Mouse (Mus musculus): Measurements from ENCODE around the gene Klhl32.
"Not testable (repeated sequence)": the region's sequence is repeated elsewhere in the genome, so short reads cannot be mapped to it uniquely, and the experiment has no call there.

Gene Klhl32

DNA sequence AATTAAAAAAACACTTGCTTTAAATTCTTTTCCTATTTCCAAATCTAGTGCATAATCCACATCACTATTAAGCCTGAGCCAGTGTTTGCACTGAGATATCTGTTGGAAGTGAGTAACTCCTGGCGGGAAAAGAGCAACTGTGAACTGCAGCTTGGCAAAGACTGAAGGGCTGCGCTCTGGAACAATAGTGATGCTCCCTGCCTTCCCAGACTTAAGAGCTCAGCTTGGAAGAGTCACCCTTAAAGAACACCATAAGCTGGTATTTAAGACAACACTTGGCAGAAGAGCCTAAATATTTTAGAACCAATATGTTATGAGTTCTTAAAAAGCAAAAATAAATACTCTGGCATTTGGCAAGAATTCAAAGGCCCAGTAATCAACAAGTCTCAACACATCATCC is 55.7 kb downstream of the Klhl32 start:
- DNase-seq (ENCODE audit: low spot score in 2 of 2), result no peak

DNA sequence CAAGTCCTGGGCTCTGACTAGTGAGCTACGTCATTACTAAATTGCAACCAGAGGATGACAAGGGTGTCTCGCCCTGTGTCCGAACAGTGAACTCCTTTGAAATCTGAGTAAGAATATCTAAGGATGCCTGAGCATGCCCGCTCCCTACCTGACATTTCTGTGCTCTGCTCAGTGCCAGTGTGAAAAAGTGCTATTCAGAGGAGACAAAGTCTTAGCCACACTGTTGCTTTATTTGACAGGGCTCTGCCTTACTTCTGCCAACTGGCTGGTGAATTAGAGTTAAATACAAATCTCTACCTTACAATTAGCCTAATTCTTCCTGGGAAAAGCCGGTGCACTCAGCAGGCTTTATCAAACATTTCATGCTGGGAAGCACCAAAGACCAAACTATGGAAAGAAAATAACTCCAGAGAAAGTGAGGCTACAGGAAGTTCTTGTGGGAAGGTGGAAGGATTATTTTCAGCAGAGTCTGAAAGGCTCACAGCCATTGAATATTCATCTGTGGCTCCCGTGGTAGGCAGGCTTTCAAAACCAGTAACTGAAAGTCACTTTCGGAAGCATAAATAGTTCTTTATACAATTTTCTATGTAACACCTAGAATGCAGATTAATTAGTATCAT is 57.1 kb downstream of the Klhl32 start:
- no peak for DNase-seq (ENCODE audit: low spot score in 2 of 2)

DNA sequence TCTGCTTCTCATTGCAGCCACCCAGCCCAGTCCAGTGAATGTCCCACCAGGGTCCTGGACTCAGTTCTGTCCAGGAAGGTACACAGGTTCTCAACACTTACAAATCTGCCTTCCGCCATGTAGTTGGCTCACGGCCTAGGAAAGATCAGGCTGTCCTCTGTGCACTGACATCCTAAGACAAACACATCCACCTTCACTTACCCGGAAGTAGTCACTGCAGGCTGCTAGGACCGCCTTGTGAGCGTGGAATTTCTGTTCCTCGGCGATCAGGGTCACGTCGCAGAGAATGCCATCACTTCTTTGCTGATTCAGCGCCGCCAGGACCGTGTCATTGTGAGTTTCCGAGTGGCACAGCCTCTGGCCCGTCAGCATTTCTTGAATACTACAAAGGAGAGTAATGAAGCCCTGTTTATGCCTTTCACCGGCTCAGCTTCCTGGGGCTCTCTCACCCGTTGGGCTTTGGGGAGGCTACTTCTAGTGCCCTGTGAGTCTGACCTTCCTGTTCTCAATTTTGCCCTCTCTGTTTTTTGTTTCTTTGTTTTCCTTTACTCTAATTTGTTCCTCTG is 58.4 kb downstream of the Klhl32 start:
- DNase-seq (ENCODE audit: low spot score in 2 of 2), result no peak

DNA sequence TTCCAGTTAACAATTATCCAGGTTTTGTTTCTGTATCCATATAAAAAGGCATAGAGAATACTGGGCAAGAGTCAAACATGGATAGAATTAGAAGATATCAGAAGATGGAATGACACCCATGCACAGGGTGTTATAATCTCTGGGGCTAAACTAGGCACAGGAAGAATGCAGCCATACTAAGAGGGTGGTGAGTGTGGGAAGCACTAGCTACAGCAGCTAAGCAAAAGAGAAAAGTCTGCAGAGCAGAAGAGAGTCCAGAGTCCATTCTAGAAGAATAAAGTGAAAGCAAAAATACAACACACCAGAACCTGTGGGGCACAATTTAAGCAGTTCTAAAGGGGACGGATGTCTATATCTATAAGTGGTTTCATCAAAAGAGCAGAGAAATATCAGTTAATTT is 61.6 kb downstream of the Klhl32 start:
- no peak for DNase-seq (ENCODE audit: low spot score in 2 of 2)

DNA sequence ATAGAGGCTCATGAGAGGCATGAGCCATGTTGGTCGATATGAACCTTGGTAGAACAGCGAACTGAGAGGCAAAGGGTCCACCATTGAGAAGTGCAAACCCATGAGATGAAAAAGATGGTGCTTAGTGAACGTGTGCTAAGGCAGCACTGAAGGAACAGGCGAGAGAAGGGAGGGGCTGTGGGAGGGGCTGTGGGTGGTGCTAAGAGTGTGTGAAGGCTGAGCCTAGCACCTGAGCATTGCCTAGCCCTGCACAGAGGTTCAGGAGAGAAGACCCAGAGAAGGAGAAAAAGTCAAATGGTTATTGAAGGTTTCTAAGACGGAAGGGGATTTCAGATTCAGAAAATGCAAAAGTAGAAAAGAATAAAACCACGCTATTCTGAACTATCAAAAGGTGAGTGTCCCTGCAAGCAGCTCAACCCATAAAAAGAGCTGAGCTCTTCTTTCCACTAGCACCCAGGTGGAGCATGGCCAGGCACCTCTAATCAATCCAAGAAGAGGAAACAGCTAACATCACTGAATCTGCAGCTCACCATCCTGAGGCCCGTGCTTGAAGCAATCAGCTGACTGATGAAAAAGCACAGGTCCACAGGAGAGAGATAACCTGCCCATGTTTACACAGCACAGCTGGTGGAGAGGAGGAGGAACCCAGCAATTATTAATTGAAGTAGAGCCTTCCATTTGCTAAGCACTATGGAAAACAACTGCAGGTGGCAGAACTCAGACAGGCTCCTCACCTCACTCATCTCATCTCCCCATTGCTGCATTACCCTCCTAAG is 65.0 kb downstream of the Klhl32 start:
- DNase-seq (ENCODE audit: low spot score in 2 of 2), result no peak

DNA sequence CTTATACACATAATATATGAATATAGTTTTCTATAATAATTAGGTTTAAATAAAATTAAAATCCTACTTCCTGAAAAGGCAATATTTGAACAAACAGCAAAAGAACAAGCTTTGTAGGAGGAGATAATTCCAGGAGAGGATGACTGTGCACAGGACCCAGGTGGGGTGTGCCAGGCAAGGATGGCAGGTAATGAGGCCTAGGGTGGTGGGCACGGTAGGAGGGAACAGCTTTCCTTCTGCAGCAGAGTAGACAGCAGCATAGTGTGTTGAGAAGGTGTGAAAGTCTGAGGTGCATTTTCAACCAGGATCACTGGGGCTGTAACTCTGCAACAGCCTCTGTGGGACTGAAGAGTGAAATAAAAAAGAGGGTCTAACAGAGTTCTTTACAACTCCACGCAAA is 85.0 kb downstream of the Klhl32 start:
- DNase-seq (ENCODE audit: low spot score in 2 of 2), result no peak

DNA sequence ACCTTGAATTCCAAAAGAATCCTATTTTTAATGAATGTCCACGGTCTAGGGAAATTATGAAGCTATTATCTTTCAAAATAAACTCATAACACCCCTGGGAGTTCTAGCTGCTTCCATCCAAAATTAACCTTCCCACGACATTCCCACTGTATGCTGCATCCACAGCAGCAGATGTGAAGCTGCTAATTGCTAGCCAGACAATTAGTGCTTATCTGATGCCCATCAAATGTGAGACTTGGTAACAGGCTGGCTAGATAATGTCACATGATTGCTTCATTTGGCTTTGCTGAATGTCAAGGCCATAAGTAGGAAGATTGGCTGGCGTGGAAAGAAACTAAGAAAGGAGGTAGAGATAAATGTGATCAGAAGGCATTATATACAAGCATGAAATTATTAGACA is 85.5 kb downstream of the Klhl32 start:
- DNase-seq (ENCODE audit: low spot score in 2 of 2), result no peak

DNA sequence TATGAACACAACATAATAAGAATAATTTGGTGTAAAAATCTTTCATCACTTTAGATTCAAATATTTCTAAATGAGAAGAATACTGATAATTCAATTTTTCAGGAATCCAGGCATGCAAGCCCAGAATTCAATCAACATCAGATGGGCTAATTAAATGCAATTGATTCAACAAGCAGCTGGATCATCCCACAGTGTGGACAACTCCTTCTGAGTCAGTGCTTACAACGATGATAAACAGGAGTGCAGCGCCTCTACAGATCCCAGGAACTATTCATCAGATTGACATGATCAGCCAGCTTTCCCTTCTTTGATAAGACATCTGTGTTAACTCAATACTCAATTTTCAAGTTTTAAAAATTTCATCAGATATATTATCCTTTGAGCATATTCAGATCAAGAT is 86.4 kb downstream of the Klhl32 start:
- no peak for DNase-seq (ENCODE audit: low spot score in 2 of 2)

DNA sequence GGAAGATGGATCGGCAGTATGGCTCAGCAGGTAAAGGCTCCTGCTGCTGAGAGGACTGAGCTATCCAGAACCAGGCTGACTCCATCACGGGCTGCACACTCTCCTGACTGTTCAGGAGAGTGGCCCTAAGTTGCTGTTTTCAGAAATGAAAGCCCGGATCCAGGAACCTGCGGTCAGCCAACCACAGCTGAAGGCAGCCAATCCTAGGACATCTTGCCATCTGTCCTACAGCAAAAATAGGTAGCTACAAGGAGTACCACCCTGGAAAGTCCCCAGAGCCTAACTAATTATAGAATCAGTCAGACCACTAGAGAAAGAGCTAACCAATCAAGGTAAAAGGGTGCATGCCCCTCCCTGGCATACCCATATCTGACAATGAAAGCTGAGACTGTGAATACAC is 87.5 kb downstream of the Klhl32 start:
- no peak for DNase-seq (ENCODE audit: low spot score in 2 of 2)

DNA sequence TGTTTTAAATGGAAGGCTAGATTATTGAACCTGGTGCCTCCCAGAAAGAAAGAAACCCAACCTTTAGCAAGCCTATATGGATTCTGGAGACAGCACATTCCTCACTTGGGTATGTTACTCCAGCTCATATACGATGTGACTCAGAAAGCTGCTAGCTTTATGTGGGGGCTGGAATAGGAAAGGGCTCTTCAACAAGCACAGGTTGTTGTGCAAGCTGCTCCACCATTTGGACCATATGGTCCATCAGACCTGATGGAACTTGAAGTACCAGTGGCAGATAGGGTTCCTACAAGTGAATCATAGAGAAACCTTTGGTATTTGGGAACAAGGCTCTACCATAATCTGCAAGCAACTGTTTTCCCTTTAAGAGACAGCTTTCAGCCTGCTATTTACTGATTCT is 92.0 kb downstream of the Klhl32 start:
- no peak for DNase-seq (ENCODE audit: low spot score in 2 of 2)

DNA sequence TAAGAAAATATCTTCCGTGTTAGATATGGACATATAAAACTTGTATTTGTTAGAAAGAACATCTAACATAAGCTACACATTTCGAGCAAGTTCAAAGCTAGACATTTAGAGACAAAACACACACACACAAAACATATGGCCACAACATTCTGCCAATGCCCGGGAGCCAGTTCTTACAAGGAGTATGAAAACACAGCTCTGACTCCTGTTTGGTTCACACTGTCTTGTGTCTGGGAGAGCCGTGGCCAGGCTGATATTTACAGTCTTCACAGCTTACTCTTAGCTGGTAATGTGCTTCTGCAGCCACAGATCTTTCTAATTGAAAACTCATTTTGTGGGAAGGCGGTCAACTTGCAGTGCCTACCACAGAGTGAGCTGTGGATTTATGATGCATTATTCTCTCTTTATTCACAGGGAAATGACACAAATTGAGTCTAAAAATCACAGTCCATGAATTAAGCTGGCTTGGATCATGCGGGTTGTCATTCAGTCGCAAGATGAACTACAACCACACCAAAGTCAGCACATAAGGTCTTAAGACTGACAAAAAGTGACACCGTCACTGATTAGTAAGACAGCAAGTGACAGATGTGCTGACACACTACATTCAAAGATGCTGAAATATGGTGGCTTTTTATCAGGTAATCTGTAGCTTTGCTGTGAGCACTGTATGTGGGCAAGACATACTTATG is 98.3 kb downstream of the Klhl32 start:
- DNase-seq (ENCODE audit: low spot score in 2 of 2), result no peak

DNA sequence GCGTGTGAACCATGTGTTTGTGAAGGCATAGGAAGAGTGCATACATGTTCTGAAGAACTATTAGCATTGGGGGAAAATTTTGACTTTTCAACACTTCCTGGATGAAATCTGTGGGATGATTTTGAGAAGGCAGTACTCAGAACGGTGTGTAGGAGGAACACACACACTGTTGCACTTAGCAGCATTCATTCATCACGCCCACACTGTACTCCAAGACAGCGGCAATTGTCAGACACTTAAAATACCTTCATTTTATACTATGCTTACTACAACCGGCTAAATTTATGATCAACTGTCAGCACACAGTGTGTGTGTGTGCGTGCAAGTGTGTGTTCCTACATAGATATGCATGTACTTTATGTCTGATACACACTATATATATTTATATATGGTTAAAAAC is 113.8 kb downstream of the Klhl32 start:
- no peak for DNase-seq (ENCODE audit: low spot score in 2 of 2)

DNA sequence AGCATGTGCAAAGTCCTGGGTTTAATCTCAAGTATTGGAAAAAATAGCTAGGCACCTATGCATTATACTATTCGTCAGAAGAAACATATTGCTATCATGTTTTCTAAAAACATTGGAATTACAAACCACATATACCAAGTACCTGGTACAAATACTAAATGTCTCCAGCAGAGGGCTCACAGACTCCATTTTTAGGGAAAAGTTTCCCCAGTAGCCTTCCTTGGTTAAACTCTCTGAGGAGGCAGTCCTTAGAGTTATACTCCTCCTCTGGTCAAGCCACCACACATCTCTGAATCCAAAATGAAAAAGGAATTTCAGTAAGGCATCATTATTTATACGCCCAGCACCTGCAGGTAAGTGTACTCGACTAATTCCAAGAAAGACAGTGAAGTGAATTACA is 130.1 kb downstream of the Klhl32 start:
- no peak for DNase-seq (ENCODE audit: low spot score in 2 of 2)

DNA sequence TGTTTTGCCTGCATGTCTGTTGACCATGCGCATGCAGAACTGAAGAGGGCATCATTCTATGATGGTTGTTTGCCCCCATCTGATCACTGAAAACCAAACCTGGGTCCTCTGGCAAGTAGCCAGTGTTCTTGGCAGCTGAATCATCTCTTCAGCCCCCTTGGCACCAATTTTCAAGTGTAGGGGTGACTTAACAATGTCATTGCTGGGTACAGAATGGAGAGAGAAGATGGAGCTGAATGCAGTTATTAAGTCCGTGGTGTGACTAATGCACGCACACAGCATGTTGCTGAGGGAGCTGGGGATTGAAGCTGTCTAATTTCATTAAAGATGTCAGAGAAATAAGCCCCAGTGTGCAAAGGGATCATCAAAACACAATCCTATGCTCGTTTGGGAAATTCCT is 135.4 kb downstream of the Klhl32 start:
- DNase-seq (ENCODE audit: low spot score in 2 of 2), result no peak

DNA sequence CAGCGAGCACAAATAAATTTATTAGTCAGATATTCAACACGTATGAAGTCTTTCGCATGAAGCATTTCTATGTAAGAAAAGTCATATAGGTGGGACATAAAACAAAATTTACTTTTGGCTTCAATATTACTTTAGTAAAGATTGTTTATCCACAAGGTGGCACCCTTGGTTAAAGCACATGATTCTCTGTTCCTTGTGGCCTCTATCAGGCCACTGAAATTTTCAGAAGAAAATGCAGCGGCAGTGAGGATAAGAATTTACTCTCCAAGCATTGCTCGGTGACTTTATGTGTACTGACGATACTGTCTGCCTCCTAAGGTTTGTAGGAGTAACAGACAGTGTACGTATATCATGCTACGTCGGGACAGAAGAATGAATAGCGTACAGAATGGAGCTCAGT is 136.6 kb downstream of the Klhl32 start:
- no peak for DNase-seq (ENCODE audit: low spot score in 2 of 2)

DNA sequence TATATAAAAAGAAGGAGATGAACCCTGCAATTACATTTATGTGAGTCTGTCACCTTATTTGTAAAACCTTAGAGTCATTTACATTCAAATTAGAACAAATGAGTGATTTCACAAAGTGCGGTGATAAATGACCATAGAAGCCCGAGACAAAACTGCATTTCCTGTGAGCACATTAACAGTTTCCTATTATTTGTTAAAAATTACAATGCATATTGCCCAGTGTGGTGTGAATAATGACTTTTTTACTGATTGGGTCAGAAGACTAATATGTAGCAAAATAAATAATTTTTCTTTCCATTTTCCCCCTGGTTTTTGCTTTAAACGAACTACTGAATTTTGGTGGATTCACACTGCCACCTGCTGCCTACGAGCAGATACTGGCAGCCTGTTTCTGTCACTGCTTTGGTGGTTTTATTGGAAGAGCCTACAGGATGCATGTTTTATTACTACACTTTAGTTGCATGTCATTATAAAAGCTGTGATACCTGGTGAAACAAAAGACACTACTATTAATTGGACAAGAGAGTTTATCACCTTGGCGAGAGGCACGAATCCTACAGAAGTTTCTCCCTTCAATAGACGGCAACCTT is 152.3 kb downstream of the Klhl32 start:
- no peak for DNase-seq (ENCODE audit: low spot score in 2 of 2)

DNA sequence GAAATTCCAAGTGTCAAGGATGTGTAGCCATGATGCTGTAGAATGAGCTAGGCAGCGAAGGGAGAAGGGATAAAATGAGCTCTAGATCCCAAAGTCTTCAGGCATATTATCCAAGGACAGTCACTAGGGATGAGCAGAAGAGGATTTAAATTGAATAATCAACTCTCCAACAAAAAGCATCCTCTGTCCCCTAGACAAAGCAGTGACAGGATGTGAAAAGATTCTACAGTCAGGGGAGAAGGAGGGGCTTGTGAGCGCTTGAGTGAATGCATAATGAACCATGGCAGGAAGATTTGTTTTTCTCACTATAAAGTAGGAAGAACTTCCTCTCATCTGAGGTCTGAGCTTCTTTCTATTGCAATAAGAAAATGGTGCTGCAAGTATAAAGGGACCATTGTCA is 170.8 kb downstream of the Klhl32 start:
- DNase-seq (ENCODE audit: low spot score in 2 of 2), result no peak

DNA sequence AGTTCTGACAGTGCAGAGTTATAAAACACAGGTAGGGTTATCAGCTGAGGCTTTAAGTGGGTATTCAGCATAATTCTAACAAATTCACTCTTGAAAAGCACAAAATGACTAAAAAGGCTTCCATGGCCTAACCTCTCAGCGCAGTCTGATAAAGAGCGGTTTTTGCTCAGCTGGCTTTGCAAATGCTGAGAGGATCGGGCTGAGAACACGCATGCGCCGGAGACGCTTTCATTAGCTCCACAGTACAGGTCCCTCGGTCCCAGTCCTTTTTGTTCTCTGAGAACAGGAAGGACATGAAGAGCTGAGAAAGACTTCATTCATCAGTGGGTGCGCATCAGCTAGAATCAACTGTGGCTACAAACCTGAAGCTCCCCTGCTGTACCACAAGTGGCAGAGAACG is 180.9 kb downstream of the Klhl32 start:
- no peak for DNase-seq (ENCODE audit: low spot score in 2 of 2)

DNA sequence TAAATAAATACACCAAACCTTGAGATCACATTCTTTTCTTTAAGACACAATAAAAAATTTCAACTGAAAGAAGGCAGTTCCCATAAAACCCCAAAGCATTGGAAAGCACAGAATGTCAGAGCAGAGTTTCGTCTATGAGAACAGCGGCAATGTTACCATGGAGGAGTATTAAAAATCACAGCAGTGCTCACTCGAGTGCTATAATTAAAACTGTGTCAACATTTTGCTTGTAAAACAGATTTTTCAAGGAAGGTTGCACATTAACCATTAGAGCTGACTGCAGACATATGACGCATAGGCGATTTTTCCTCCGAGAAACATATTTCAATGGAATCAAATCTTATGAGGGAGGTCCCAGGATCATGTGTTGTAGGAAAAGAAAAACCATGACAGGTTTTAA is 191.7 kb downstream of the Klhl32 start:
- DNase-seq (ENCODE audit: low spot score in 2 of 2), result no peak

DNA sequence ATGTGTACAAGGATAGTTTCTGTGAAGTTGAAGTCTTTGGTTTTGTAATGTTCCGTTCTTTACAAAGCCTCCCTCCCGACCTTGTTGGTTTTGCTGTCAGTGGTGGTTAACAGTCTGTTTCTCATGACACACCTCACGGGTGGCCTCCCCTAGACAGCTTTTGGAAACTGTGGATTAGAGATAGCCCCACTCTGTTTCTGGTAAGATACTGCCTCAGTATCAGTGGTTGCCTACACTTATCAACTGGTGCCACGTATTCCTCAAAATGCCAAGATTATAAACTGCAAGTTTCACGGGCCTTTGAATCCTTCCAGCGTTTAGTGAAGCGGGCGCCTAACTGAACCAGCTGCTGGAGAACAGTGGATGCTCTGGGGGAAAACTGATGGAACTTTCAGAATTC is 206.2 kb downstream of the Klhl32 start:
- not testable (repeated sequence) for DNase-seq (ENCODE audit: low spot score in 2 of 2)

DNA sequence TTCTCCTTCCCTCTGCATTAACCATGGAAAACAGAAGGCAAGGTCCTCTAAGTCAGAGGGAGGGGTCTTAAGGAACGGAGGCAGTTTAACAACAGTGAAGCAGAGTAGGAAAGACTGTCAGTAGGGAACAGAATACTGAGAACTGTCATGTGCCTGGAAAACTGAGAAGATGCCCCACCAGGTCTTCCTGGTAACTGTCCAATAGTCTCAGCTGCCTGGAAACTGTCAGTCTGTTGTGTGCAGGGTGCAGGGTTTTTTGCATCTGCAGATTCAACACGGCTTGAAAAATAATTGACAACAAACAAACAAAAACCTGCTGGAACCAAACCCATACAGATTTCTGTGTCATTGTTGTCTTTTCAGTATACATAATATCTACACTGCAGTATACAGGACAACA is 208.6 kb downstream of the Klhl32 start:
- DNase-seq (ENCODE audit: low spot score in 2 of 2), result no peak

DNA sequence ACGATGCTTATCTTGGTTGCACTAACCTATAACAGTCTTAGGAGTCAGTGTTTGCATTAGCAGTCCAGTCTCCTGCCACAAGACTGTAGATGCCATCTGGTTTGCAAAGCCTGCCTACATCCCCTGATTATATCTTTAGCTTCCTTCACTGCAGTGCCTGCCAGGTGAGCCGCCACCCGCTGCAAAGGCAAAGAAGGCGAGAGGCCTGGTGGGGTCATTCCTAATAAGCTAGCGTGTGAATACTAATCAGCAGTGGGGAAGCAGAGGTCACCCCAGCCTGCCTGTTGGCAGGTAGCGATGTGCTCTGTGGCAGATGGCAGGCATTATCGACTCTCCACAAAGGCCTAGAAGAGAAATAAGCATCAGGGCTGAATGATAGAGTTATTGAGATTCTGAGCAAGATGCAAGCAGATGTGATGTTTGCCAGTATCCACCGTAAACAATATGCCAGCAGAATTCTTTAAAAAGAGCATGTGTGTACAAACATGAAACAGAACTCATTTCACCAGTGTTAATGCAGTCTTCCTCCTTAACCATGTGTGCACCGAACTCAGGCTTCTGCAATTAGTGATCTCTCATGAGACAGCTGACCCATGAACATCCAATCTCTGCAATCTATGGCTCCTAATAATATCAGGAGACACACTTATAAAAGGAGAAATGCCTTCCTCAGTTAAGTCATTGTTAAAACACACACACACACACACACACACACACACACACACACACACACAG is 219.6 kb downstream of the Klhl32 start:
- no peak for DNase-seq (ENCODE audit: low spot score in 2 of 2)

Data from natural killer cell, adult 2 months (primary cell).